12 mouse cellular contexts compared by ENCODE assay signal in the genomic region with DNA sequence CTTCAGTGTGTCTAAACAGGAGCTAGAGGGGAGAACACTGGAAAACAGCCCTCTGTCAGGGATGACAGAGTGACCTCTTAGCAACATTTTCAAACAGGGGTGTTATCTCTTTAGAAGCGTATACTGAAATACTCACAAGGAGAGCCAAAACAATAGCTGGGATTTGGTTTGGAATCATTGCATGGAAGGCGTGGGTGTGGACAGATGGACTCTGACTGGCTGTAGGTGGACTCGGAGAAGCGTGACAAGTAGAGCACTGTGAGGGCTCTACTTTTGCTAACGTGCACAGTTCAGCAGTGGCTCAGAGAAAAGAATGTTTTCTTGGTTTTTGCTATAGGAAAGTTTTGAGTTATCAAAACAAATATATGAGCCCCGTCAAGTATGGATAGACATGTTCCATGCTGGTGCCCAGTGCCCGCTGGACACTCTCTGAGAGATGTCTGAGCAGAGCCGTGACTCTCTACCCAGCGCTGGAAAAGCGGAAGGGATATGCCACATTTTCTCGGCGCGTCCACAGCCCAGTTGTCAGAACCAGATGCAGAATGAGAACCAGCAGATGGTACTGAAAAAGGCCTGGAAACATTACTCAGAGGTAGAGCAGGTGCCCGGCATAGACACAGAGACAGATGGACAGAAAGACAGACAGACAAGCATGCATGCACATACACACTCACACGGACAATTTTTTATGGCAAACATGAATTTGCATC.
DNase-seq lines count a peak whose midpoint lies in the region; TF ChIP-seq lines count a peak whose summit lies in the region.
"Had no signal": no experiment of that assay in that cellular context is flagged by ENCODE, and none has a peak within 500 bp of the region (broad histone marks: within the 10 kb centered on the region; RNA-seq: fewer than 3 reads in every experiment).

No protein-coding gene starts in this region.

- peaks cover 19% of the 10 kb centered on the region for H3K4me1 ChIP-seq in cerebellum, adult 2 months (ENCODE audit: control insufficient read depth, insufficient read depth, low read length)
- no peaks in the 10 kb centered on the region for H3K4me1 ChIP-seq in brown adipose tissue, adult 24 weeks (ENCODE audit: control insufficient read depth, insufficient read depth, insufficient read length, low read length)
- H3K4me1 ChIP-seq: liver, embryonic 13.5 days had no signal

- H3K4me3 ChIP-seq in cerebellum, adult 2 months (replicated peaks; ENCODE audit: insufficient read depth, low read depth, low read length): no peak overlapping the region
- H3K4me3 ChIP-seq in brown adipose tissue, adult 24 weeks (ENCODE audit: insufficient read depth, low read depth, low read length): no peak overlapping the region
- H3K4me3 ChIP-seq: heart, embryonic 12.5 days; liver, embryonic 13.5 days; midbrain, embryonic 15.5 days had no signal

- no peak for TF ChIP-seq POLR2A in cerebellum, adult 2 months (IDR thresholded peaks at IDR 0.05; ENCODE audit: borderline replicate concordance, insufficient read depth, low read length)

- intact Hi-C loops in left cerebral cortex, postnatal 25 days (cut with DNase I): loop anchor here (5.0 kb wide), 3 partner anchors 37 to 268 kb away; no protein-coding TSS in a partner anchor

- DNase-seq in cerebellum, adult 2 months: peak in 1 of 2 experiments; percentile 58
- no peak for DNase-seq in cerebellum, adult 11 months
- peak; percentile 69 to 82 for DNase-seq in layer of hippocampus, adult 18-20 months (ENCODE audit: low spot score in 2 of 2)
- no peak for DNase-seq in layer of hippocampus, postnatal 25 days (ENCODE audit: extremely low spot score in 1 of 2, low spot score in 1 of 2)
- DNase-seq in left cerebral cortex, postnatal 25 days (ENCODE audit: low spot score in 2 of 2): peak; percentile 56 to 89
- DNase-seq in adrenal gland, adult 8-10 months: no peak
- DNase-seq in B cell, adult 2 months: no peak
- DNase-seq: liver, embryonic 13.5 days had no signal

- WGBS in cerebellum, adult 2 months: 59% methylated on average over 15 of the region's 15 CpGs

- no peaks in the 10 kb centered on the region for H3K27me3 ChIP-seq in cerebellum, adult 2 months (ENCODE audit: control insufficient read depth, insufficient read depth, low read length)
- H3K27me3 ChIP-seq: heart, embryonic 12.5 days; liver, embryonic 13.5 days; Patski had no signal

- H3K27ac ChIP-seq in cerebellum, adult 2 months (ENCODE audit: insufficient read depth, low read length): peak overlapping the region; percentile 7; the same call in 1 of the 2 replicates
- peak overlapping the region; percentile 75 for H3K27ac ChIP-seq in brown adipose tissue, adult 24 weeks (replicated peaks; ENCODE audit: low read depth, low read length)
- H3K27ac ChIP-seq: liver, embryonic 13.5 days; midbrain, embryonic 15.5 days had no signal

- no peak for TF ChIP-seq CTCF in cerebellum, adult 2 months (IDR thresholded peaks at IDR 0.05; ENCODE audit: borderline replicate concordance, insufficient read depth, low read depth, low read length)

Comparison
In these comparisons a context has a peak if more than half of its experiments do, and no peak if none do; other contexts are left out.
1. DNase-seq: peak in layer of hippocampus, adult 18-20 months (2 of 2) and left cerebral cortex, postnatal 25 days (2 of 2); none in cerebellum, adult 11 months (single experiment), layer of hippocampus, postnatal 25 days (0 of 2), adrenal gland, adult 8-10 months (single experiment) and B cell, adult 2 months (0 of 2).